Mouse (Mus musculus) liver, adult 2 months (tissue): Measurements from ENCODE around the gene Fam50a.
A peak's percentile ranks its signal among the peaks of the same experiment; 100 is the strongest.

Experiments
- CTCF ChIP-seq: fragments of 200-500 bp; IDR thresholded peaks from 2 replicates; pipeline ENCODE4 v1.5.1; 2011; ENCODE audit warnings: low read depth, low read length, control low read depth
- POLR2A ChIP-seq: fragments of 200-500 bp; IDR thresholded peaks from 2 replicates; pipeline ENCODE4 v1.6.1; 2011; ENCODE audit warnings: low read length, control low read depth; ENCODE audit not compliant: insufficient read depth; ENCODE audit errors: extremely low read depth

GRCm38 (mm10) chrX:74312540-74313464, at the start of gene Fam50a:
- TF ChIP-seq POLR2A (0 out of 2 replicates have a peak, but pooled peaks have one; percentile 46), CTCF (no peak)
